Mouse (Mus musculus) hindbrain, embryonic 10.5 days (tissue): Measurements from ENCODE around the gene Stac3. TPM values are rescaled to one million over a fixed set of nuclear protein-coding genes. Genes with fewer than 3 reads are reported as not detected.

Experiments used
- DNase-seq: peaks from one replicate; pipeline ENCODE4 v3.0.0-alpha.2; 2017; ENCODE audit warnings: low spot score
- H3K27ac ChIP-seq: fragments of 300-500 bp; sonication (generic); 2 replicates; pipeline ENCODE4 v1.5.1; 2016; ENCODE audit warnings: mild to moderate bottlenecking, moderate library complexity
- H3K27me3 ChIP-seq: fragments of 300-500 bp; sonication (generic); 2 replicates; pipeline ENCODE4 v1.6.1; 2016; ENCODE audit warnings: mild to moderate bottlenecking; ENCODE audit not compliant: poor library complexity, insufficient read depth, severe bottlenecking
- H3K36me3 ChIP-seq: fragments of 300-500 bp; sonication (generic); 2 replicates; pipeline ENCODE4 v1.6.1; 2016; ENCODE audit warnings: mild to moderate bottlenecking, moderate library complexity
- H3K4me1 ChIP-seq: fragments of 300-500 bp; sonication (generic); replicated peaks from 2 replicates; pipeline ENCODE4 v1.6.1; 2016; ENCODE audit warnings: mild to moderate bottlenecking
- H3K4me3 ChIP-seq: fragments of 300-500 bp; sonication (generic); 2 replicates; pipeline ENCODE4 v1.5.1; 2016; ENCODE audit warnings: mild to moderate bottlenecking, moderate library complexity
- H3K9me3 ChIP-seq: fragments of 300-500 bp; sonication (generic); 2 replicates; pipeline ENCODE4 v1.6.1; 2016; ENCODE audit warnings: mild to moderate bottlenecking, moderate library complexity
- WGBS: fragments of 180-500 bp; shearing (Covaris S2); methylation state at CpG from one replicate; pipeline ENCODE4 v1.1.7; 2016; 5-methylcytosine and 5-hydroxymethylcytosine counted together
- polyA plus RNA-seq: library from polyadenylated mRNA; unstranded; fragments of >200 nt; fragmentation: Nextera tagmentation; extraction: Ambion mirVana; gene quantifications from 2 replicates; pipeline ENCODE4 v1.2.1, GENCODE M21; 2016

The Stac3 gene
- polyA plus RNA-seq, 1 experiment from 2014 or later, result 1.5 TPM

DNA sequence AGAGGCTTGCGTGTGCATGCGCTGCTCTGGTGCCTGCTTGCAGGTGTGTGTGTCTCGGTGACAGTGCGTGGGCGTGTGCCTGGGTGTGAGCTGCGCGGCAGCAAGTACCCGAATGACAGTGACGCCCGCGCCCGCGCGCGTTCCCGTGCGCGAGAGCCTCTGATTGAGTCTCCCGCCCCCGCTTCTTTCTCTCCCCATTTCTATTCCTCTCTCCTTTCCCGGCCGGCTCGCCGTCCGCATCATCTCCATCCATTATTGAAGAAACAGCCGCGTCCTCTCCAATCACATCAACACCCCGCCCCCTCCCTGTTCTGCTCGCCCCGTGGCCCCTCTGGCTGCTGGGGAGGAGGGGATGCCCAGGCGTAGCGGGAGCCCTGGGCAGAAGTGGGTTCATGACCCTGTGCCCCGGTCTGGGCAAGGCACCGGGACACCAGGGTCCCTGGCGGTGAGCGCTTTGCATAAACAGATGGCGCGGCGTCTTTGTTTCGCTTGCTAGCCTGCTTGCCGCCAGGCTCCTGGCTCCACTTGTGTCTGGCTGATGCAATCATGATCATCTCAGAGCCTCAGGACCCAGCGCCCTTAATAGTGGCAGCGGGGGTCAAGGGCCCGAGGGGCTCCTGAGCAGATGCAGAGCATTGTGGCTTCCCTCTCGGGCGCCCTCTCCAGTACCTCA lies 10.3 kb downstream of the Stac3 start:
- Histone ChIP-seq H3K36me3 (no peaks in the 10 kb centered on the region), H3K4me1 (peaks cover 93% of the 10 kb centered on the region), H3K27me3 (peaks cover 99% of the 10 kb centered on the region), H3K4me3 (peak overlapping the region; percentile 59), H3K27ac (peak overlapping the region; percentile 89), H3K9me3 (no peaks in the 10 kb centered on the region)
- under 1% methylated on average over 46 of the region's 46 CpGs for WGBS
- DNase-seq, result peak; percentile 82

DNA sequence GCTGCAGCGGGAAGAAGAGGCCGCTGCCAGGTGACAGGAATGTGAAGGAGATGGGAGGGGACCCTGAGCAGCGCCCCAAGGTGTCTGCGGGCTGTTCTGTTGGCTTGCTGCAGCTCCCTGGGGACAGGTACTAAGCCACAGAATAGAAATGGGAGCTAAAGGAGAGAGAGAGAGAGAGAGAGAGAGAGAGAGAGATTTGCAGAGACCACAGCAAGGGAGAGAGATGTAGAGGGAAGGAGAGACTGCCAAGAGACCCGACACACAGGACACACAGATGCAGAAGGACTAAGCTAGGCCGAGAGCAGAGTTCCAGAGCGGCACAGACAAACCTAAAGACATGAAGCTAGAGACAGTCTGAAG lies 10.8 kb downstream of the Stac3 start:
- H3K4me1 ChIP-seq, result peaks cover 99% of the 10 kb centered on the region
- peaks cover 99% of the 10 kb centered on the region for H3K27me3 ChIP-seq
- DNase-seq, result no peak
- H3K36me3 ChIP-seq, result peaks cover 5% of the 10 kb centered on the region
- no peaks in the 10 kb centered on the region for H3K9me3 ChIP-seq
- 3% methylated on average over 7 of the region's 7 CpGs for WGBS
- peak overlapping the region; percentile 89 for H3K27ac ChIP-seq
- peak overlapping the region; percentile 59 for H3K4me3 ChIP-seq

DNA sequence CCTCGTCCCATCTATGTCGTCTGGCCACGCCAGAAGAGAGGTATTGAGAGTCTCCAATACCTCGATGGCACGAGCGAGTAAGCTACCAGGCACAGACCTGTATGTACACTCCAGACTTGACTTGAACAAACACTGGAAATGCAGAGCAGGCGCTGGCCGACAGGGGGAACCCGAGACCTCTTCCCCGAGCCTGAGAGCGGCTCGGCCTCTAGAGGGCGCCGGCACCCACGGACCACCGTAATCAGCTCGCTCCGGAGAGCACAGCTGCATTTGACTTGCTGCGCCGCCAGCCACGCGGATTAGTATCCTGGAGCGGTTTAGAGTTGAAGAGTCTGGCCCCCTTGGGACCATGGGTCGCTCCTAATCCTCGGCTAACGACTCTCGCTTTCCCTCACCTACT lies 11.3 kb downstream of the Stac3 start:
- Histone ChIP-seq H3K4me1 (peaks cover 100% of the 10 kb centered on the region), H3K36me3 (peaks cover 10% of the 10 kb centered on the region), H3K9me3 (no peaks in the 10 kb centered on the region), H3K27me3 (peaks cover 99% of the 10 kb centered on the region), H3K27ac (peak overlapping the region; percentile 89), H3K4me3 (peak overlapping the region; percentile 59)
- WGBS, result under 1% methylated on average over 27 of the region's 27 CpGs
- DNase-seq, result peak; percentile 96

DNA sequence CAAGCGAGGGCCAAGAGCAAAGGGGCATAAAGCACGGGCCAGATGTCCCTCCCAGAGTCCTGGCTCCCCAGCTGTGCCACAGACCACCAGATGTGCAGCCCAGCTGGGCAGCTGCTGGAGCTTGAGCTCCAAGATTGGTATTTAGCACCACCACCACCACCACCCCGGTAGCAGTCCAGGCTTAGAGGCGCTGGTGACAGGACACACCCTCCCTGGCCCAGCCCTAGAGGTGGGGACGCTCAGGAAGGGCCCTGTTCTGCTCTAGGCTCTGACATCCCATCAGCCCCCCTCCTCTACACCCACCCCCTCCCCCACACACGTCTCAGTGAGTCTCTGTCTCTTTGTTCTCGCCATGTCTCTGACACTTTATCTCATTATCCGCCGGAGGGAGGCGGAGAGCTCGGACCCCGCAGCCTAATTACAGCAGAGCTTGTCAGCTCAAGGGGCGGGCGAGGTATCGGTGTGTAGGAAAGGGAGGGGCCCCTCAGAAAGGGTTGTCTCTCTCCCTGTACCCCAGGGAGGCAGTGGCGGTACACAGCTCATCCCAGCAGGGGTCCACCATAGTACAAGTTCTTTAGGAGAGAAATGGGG lies 12.1 kb downstream of the Stac3 start:
- WGBS, result under 1% methylated on average over 16 of the region's 16 CpGs
- peak overlapping the region; percentile 59 for H3K4me3 ChIP-seq

DNA sequence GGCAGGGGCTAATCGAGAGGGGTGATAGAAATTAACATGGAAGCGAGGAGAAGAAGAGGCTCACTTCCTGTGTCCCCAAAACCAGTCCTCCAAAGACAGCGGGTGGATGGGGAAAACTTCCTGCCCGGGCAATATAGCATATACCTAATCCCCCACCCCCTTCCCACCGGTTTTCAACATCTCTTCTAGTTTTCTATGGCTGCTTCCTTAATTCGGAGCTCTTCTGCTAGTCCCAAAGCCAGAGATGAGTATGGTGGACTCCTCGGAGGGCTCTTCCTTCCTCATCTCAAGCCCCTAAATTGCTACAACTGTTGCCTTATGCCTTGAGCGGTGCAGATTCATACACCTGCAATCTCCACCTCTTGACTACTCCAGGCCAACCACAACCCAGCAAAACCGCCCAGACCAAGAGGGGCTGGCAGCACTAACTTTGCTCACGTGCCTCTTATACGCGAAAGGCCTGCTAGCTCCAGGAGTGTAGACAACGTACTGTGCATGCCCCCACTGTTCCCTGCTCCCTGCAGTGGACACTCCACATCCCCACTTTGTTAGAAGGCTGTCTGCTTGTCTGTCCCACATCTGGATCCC lies 12.7 kb downstream of the Stac3 start:
- Histone ChIP-seq H3K4me3 (peak overlapping the region; percentile 59), H3K27me3 (peaks cover 99% of the 10 kb centered on the region), H3K4me1 (peaks cover 96% of the 10 kb centered on the region), H3K27ac (peak overlapping the region; percentile 89), H3K36me3 (peaks cover 24% of the 10 kb centered on the region), H3K9me3 (0 out of 2 replicates have a peak, but pooled peaks cover under 1% of the 10 kb centered on the region)
- DNase-seq, result no peak
- 11% methylated on average over 13 of the region's 13 CpGs for WGBS

More for the DNA sequence above, 12.1 kb downstream of the Stac3 start:
- H3K36me3 ChIP-seq, result peaks cover 18% of the 10 kb centered on the region
- H3K4me1 ChIP-seq, result peaks cover 99% of the 10 kb centered on the region
- H3K27ac ChIP-seq, result peak overlapping the region; percentile 89
- H3K27me3 ChIP-seq, result peaks cover 99% of the 10 kb centered on the region
- no peaks in the 10 kb centered on the region for H3K9me3 ChIP-seq
- peak; percentile 63 for DNase-seq

DNA sequence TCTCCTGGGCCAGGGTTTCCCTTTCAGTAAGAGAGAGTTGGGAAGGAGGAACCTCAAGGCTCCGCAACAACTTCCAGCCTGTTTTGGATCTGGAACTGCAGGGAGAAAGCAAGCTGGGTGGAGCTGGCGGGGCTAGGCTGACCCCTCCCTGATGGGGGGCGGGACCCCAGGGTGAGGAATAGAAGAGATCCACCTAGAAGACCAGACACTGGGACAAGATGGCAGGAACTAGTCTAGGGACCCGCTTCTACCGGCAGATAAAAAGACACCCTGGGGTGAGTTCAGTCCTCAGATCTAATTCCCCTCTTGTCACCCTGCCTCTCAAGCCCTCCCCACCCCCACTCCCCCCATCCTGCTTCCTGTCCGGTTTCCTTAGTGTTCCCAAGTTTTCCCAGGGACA lies 13.3 kb downstream of the Stac3 start, which contains the start of gene Ndufa4l2:
Ndufa4l2 (plus strand) TSS at position 204 of the 400 bp plus-strand sequence.
- peaks cover 95% of the 10 kb centered on the region for H3K4me1 ChIP-seq
- no peak for DNase-seq
- H3K27me3 ChIP-seq, result peaks cover 98% of the 10 kb centered on the region
- H3K4me3 ChIP-seq, result peak within 1 kb of the TSS; percentile 59
- peaks cover 29% of the 10 kb centered on the region for H3K36me3 ChIP-seq
- H3K27ac ChIP-seq, result peak within 1 kb of the TSS; percentile 89
- 0 out of 2 replicates have a peak, but pooled peaks cover 2% of the 10 kb centered on the region for H3K9me3 ChIP-seq
- 4% methylated on average over 6 of the region's 6 CpGs for WGBS

DNA sequence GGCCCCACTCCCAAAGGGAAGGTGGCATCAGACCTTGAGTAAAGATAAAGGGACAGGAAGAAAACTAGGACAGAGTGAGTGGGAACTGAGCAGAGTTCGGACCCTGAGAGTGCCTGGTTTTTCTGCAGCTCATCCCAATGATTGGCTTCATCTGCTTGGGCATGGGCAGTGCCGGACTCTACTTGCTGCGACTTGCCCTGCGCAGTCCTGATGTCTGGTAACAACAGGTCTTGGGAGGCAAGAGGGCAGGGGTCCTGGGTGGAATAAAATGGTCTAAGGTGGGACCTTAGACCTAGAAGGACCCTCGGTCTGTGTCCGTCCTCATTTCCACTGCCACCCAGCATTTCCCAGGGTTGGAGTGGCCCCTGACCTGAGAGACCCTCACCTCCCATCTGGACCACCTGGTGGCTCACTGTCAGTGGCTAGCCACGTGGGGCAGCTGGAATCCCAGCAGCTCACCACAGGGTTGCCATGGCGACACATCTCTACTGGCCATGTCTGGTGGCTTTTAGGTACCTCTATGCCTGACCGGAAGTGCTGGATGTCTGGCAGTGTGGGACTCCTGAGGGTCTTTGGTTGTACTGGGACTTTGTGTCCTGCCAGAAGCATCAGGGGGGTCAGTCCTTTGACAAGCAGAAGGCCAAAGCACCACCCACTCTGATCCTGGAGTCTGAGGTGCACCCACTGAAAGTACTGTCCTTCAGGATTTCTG lies 13.9 kb downstream of the Stac3 start:
- 20% methylated on average over 9 of the region's 9 CpGs for WGBS
- Histone ChIP-seq H3K4me1 (peaks cover 95% of the 10 kb centered on the region), H3K27ac (peak overlapping the region; percentile 79), H3K9me3 (0 out of 2 replicates have a peak, but pooled peaks cover 5% of the 10 kb centered on the region), H3K4me3 (peak overlapping the region; percentile 40), H3K36me3 (peaks cover 36% of the 10 kb centered on the region), H3K27me3 (peaks cover 98% of the 10 kb centered on the region)
- peak; percentile 43 for DNase-seq

DNA sequence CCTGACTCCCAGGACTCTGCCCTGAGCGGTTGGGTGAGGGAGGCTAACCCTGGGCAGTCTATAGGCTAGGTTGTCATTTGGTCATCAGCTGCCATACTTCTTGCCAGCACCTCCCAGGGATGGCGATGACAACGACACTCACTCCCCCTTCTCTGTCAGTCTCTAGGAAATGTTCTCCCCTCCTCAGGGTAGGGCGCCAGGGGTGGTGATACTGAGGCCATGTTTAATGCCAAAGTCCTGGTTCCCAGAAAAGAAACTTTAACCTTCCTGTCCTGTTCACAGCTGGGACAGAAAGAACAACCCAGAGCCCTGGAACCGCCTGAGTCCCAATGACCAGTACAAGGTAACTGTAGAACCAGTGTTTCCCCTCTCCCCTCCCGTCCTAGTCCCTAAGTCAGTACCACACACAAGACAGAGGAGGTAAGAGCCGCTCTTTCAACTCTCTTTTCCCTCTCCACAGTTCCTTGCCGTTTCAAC lies 14.5 kb downstream of the Stac3 start:
- Histone ChIP-seq H3K27me3 (peaks cover 92% of the 10 kb centered on the region), H3K27ac (peak overlapping the region; percentile 79), H3K4me1 (peaks cover 95% of the 10 kb centered on the region), H3K4me3 (peak overlapping the region; percentile 40), H3K36me3 (peaks cover 41% of the 10 kb centered on the region), H3K9me3 (0 out of 2 replicates have a peak, but pooled peaks cover 5% of the 10 kb centered on the region)
- 14% methylated on average over 8 of the region's 8 CpGs for WGBS
- no peak for DNase-seq

DNA sequence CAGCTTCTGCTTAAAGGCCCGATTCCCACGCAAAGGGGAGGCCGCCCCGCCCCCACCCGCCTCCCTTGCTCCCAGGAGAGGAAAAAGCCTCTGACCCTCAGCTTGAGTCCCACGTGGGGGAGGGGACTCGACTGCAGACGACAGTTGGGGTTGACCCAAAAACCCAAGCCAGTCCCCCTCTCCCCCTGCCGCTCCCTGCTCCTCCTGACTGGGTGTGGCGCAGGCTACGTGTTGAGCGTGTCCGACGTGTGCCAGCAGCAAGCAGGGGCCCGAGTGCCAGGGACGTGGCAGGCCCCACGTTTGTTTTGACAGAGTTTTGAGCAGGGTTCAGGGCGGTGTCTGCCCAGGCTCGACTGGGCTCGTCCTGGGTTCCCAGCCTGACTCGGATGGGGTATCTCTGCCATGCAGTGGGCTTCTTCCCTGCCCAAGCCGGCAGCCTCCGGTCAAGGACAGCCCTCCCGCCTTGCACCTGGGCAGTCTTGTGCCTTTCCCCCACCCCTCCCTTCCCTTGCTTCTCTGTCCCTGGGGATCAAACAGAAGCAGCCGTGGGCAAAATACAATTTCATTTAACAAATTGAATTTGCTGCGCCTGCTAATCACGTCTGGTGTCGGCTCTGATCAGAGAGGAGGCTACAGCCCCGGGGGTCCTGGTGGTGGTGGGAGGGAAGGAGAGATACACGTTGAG lies 15.2 kb downstream of the Stac3 start:
- Histone ChIP-seq H3K4me1 (peaks cover 95% of the 10 kb centered on the region), H3K9me3 (0 out of 2 replicates have a peak, but pooled peaks cover 5% of the 10 kb centered on the region), H3K4me3 (peak overlapping the region; percentile 40), H3K36me3 (peaks cover 41% of the 10 kb centered on the region), H3K27me3 (peaks cover 90% of the 10 kb centered on the region), H3K27ac (peak overlapping the region; percentile 79)
- DNase-seq, result peak; percentile 59
- WGBS, result 6% methylated on average over 30 of the region's 30 CpGs

DNA sequence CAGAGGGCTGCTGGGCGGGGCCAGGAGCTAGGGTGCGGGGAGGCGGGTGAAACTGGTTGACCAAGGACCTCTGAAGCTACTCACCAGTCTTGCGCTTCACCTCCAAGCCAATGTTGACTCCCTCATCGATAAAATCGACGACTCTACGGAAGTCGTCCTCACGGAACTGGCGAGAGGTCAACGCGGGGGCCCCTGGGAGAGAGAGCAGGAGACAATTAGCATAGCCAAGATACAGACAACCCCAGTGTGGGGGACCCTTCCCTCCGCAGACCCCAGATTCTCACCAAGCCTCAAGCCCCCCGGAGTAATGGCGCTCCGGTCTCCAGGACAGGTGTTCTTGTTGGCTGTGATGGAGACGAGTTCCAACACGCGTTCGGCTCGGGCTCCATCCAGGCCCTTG lies 16.5 kb downstream of the Stac3 start:
- peaks cover 87% of the 10 kb centered on the region for H3K4me1 ChIP-seq
- H3K36me3 ChIP-seq, result peaks cover 41% of the 10 kb centered on the region
- peaks cover 83% of the 10 kb centered on the region for H3K27me3 ChIP-seq
- WGBS, result 91% methylated on average over 22 of the region's 22 CpGs
- H3K4me3 ChIP-seq, result no peak overlapping the region
- no peak for DNase-seq
- H3K9me3 ChIP-seq, result 0 out of 2 replicates have a peak, but pooled peaks cover 5% of the 10 kb centered on the region
- no peak overlapping the region for H3K27ac ChIP-seq

DNA sequence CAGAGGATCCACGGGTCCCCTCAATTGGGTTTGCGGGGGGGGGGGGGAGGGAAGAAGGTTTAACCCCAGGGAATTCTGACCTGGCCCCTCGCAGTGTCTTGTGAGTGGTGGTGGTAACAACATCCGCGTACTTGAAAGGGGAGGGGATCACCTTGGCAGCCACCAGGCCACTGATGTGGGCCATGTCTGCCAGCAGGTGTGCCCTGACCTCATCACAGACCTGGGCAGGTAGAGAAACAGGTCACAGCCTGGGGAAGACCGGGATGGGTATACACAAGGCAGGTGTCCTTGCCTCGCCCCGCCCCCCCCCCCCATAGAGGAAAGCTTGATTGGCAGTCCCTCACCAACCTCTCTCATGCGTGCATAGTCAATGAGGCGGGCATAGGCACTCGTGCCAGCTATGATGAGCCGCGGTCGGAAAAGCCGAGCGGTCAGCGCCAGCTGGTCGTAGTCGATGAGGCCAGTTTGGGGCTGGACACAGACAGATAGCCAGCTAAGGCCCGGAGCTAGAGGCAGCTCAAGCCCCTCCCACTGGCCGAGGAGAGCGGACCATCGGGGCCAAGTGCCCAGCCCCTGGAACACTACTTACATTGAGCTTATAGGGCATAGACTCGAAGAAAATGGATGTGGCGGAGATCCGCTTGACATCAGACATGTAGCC lies 17.7 kb downstream of the Stac3 start:
- H3K36me3 ChIP-seq, result peaks cover 41% of the 10 kb centered on the region
- no peak overlapping the region; the same call in 1 of the 2 replicates for H3K4me3 ChIP-seq
- H3K9me3 ChIP-seq, result 0 out of 2 replicates have a peak, but pooled peaks cover 5% of the 10 kb centered on the region
- H3K4me1 ChIP-seq, result peaks cover 77% of the 10 kb centered on the region
- peaks cover 83% of the 10 kb centered on the region for H3K27me3 ChIP-seq
- no peak overlapping the region for H3K27ac ChIP-seq
- DNase-seq, result no peak
- 95% methylated on average over 25 of the region's 26 CpGs for WGBS
